Mouse (Mus musculus): ENCODE results near the gene Gzma. TPM values are rescaled to one million over a fixed set of nuclear protein-coding genes. Genes with fewer than 3 reads are reported as not detected.

Gzma gene
- polyA plus RNA-seq, 1 experiment, result not detected

DNA sequence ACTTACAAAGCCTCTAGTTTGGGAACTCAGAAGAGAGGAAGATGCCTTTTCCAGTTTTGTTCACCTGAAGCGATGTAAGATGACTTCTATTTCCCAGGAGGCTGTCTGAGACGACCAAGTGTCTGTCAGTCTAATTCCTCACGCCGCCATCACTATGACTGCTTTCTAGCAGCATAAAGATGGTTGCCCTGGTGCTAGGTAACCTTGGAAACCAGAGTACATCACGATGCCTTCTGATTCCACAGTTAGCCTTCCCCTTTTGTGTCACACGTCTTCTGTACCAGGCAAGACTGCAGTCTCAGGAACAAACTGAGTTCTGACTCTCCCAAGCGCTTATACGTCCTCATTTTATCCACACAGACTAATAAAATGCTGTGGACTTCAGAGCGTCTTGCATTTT, 21.8 kb downstream of the Gzma start:
- TF ChIP-seq USF1 (IDR thresholded peaks at IDR 0.05; ENCODE audit: low read depth) (no peak), TCF12 (IDR thresholded peaks at IDR 0.05; ENCODE audit: insufficient read depth, poor library complexity, severe bottlenecking) (no peak), POLR2AphosphoS2 (IDR thresholded peaks at IDR 0.05; ENCODE audit: insufficient read length, low read depth) (no peak), TCF3 (IDR thresholded peaks at IDR 0.05; ENCODE audit: insufficient read length, low read depth) (no peak), CEBPB (IDR thresholded peaks at IDR 0.05; ENCODE audit: insufficient read depth, poor library complexity, severe bottlenecking) (no peak), E2F4 (IDR thresholded peaks at IDR 0.05; ENCODE audit: insufficient read depth) (no peak), SRF (IDR thresholded peaks at IDR 0.05; ENCODE audit: control insufficient read depth, insufficient read length, low read depth) (no peak), REST (IDR thresholded peaks at IDR 0.05; ENCODE audit: insufficient read depth, insufficient read length) (no peak), MYOG (IDR thresholded peaks at IDR 0.05; ENCODE audit: control insufficient read depth in 1 of 3, insufficient read depth in 1 of 3, insufficient read length in 2 of 3, low read depth in 2 of 3) (no peak)

GRCm38 (mm10) chr13:113064542-113064941, 36.2 kb downstream of the Gzma start:
- Histone ChIP-seq H3K4me2 (ENCODE audit: low read depth) (no peak overlapping the region), H3K4me3 (no peak overlapping the region), H3ac (ENCODE audit: control insufficient read depth, insufficient read length) (no peak overlapping the region), H3K36me3 (ENCODE audit: control insufficient read depth, insufficient read depth) (no peaks in the 10 kb centered on the region), H3K79me2 (ENCODE audit: control insufficient read depth, insufficient read depth) (no peaks in the 10 kb centered on the region), H3K27me3 (ENCODE audit: control insufficient read depth, insufficient read depth, insufficient read length) (no peaks in the 10 kb centered on the region)
- TF ChIP-seq E2F4 (IDR thresholded peaks at IDR 0.05; ENCODE audit: insufficient read depth) (no peak), TCF3 (IDR thresholded peaks at IDR 0.05; ENCODE audit: insufficient read length, low read depth) (no peak), USF1 (IDR thresholded peaks at IDR 0.05; ENCODE audit: low read depth) (no peak), REST (IDR thresholded peaks at IDR 0.05; ENCODE audit: insufficient read depth, insufficient read length) (no peak), MYOG (IDR thresholded peaks at IDR 0.05; ENCODE audit: control insufficient read depth in 1 of 3, insufficient read depth in 1 of 3, insufficient read length in 2 of 3, low read depth in 2 of 3) (no peak), SRF (IDR thresholded peaks at IDR 0.05; ENCODE audit: control insufficient read depth, insufficient read length, low read depth) (no peak), POLR2A (IDR thresholded peaks at IDR 0.05; ENCODE audit: insufficient read length, low read depth) (no peak), TCF12 (IDR thresholded peaks at IDR 0.05; ENCODE audit: insufficient read depth, poor library complexity, severe bottlenecking) (no peak), MYOD1 (IDR thresholded peaks at IDR 0.05; ENCODE audit: control insufficient read depth in 1 of 3, insufficient read length in 2 of 3, low read depth in 2 of 3) (no peak), CEBPB (IDR thresholded peaks at IDR 0.05; ENCODE audit: insufficient read depth, poor library complexity, severe bottlenecking) (no peak)

More for the DNA sequence above, 21.8 kb downstream of the Gzma start:
- Histone ChIP-seq H3K4me3 (no peak overlapping the region), H3ac (ENCODE audit: control insufficient read depth, insufficient read length) (no peak overlapping the region), H3K4me2 (ENCODE audit: low read depth) (no peak overlapping the region), H3K36me3 (ENCODE audit: control insufficient read depth, insufficient read depth) (no peaks in the 10 kb centered on the region), H3K27me3 (ENCODE audit: control insufficient read depth, insufficient read depth, insufficient read length) (no peaks in the 10 kb centered on the region), H3K79me2 (ENCODE audit: control insufficient read depth, insufficient read depth) (no peaks in the 10 kb centered on the region)

DNA sequence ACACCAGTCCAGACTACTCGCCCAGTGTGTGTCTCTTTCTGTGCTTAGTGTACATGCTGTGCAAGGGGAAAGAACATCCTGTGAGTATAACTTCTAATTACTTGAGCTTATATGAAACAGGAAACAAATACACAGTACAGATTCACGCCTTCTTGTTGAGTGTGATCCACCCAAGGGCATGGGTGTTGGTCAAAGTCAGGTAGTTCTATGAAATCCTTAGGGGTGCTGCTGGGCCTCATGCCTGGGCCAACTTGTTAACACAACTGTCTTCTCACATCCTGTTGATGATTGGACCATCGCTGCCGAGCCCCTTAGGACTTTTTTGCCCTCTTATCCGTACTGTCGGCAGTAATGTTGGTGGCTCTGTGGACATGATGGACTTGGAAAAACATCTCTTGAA, 39.0 kb downstream of the Gzma start:
- TF ChIP-seq POLR2A (IDR thresholded peaks at IDR 0.05; ENCODE audit: insufficient read length, low read depth), result no peak
- TF ChIP-seq CEBPB (IDR thresholded peaks at IDR 0.05; ENCODE audit: insufficient read depth, poor library complexity, severe bottlenecking), result no peak
- no peak for TF ChIP-seq USF1 (IDR thresholded peaks at IDR 0.05; ENCODE audit: low read depth)
- no peak for TF ChIP-seq POLR2AphosphoS2 (IDR thresholded peaks at IDR 0.05; ENCODE audit: insufficient read length, low read depth)
- TF ChIP-seq MAX (IDR thresholded peaks at IDR 0.05; ENCODE audit: low read depth), result no peak
- no peak for TF ChIP-seq E2F4 (IDR thresholded peaks at IDR 0.05; ENCODE audit: insufficient read depth)
- TF ChIP-seq SRF (IDR thresholded peaks at IDR 0.05; ENCODE audit: control insufficient read depth, insufficient read length, low read depth), result no peak
- TF ChIP-seq REST (IDR thresholded peaks at IDR 0.05; ENCODE audit: insufficient read depth, insufficient read length), result no peak
- Histone ChIP-seq H3K36me3 (ENCODE audit: control insufficient read depth, insufficient read depth) (no peaks in the 10 kb centered on the region), H3K4me2 (ENCODE audit: low read depth) (no peak overlapping the region), H3K79me2 (ENCODE audit: control insufficient read depth, insufficient read depth) (no peaks in the 10 kb centered on the region), H3K27me3 (ENCODE audit: control insufficient read depth, insufficient read depth, insufficient read length) (no peaks in the 10 kb centered on the region), H3K4me3 (no peak overlapping the region), H3ac (ENCODE audit: control insufficient read depth, insufficient read length) (no peak overlapping the region)

- no peak overlapping the region for H3K4me3 ChIP-seq
- no peaks in the 10 kb centered on the region for H3K79me2 ChIP-seq (ENCODE audit: control insufficient read depth, insufficient read depth)
- TF ChIP-seq POLR2AphosphoS2 (IDR thresholded peaks at IDR 0.05; ENCODE audit: insufficient read length, low read depth) (no peak), POLR2A (IDR thresholded peaks at IDR 0.05; ENCODE audit: insufficient read length, low read depth) (no peak), TCF12 (IDR thresholded peaks at IDR 0.05; ENCODE audit: insufficient read depth, poor library complexity, severe bottlenecking) (no peak), SRF (IDR thresholded peaks at IDR 0.05; ENCODE audit: control insufficient read depth, insufficient read length, low read depth) (no peak), MYOG (IDR thresholded peaks at IDR 0.05; ENCODE audit: control insufficient read depth in 1 of 3, insufficient read depth in 1 of 3, insufficient read length in 2 of 3, low read depth in 2 of 3) (no peak), MAX (IDR thresholded peaks at IDR 0.05; ENCODE audit: low read depth) (no peak), USF1 (IDR thresholded peaks at IDR 0.05; ENCODE audit: low read depth) (no peak), E2F4 (IDR thresholded peaks at IDR 0.05; ENCODE audit: insufficient read depth) (no peak), CEBPB (IDR thresholded peaks at IDR 0.05; ENCODE audit: insufficient read depth, poor library complexity, severe bottlenecking) (no peak), REST (IDR thresholded peaks at IDR 0.05; ENCODE audit: insufficient read depth, insufficient read length) (no peak), MYOD1 (IDR thresholded peaks at IDR 0.05; ENCODE audit: control insufficient read depth in 1 of 3, insufficient read length in 2 of 3, low read depth in 2 of 3) (no peak), TCF3 (IDR thresholded peaks at IDR 0.05; ENCODE audit: insufficient read length, low read depth) (no peak)
- H3K4me2 ChIP-seq (ENCODE audit: low read depth), result no peak overlapping the region
- no peak overlapping the region for H3ac ChIP-seq (ENCODE audit: control insufficient read depth, insufficient read length)
- H3K36me3 ChIP-seq (ENCODE audit: control insufficient read depth, insufficient read depth), result no peaks in the 10 kb centered on the region
- H3K27me3 ChIP-seq (ENCODE audit: control insufficient read depth, insufficient read depth, insufficient read length), result no peaks in the 10 kb centered on the region
Measured at GRCm38 (mm10) chr13:113055826-113056225, 45.0 kb downstream of the Gzma start.

DNA sequence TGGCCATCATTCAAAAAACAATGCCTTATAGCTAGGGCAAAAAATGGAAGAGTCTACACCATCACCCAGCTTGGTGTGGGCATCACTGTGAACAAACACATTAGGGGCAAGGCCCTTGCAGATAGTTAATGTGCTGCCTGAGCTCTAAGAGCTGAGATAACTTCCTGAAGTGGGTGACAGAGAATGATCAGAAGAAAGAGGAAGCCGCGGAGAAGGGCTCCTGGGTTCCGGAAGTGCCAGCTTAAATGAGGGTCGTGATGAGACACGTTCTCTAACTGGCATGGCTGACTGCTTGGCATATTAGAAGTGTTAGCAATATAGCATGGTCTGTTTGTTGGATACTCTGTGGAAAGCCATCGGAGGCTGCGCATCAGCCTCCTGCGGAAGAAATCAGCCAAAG, 46.6 kb downstream of the Gzma start:
- Histone ChIP-seq H3K36me3 (ENCODE audit: control insufficient read depth, insufficient read depth) (no peaks in the 10 kb centered on the region), H3K27me3 (ENCODE audit: control insufficient read depth, insufficient read depth, insufficient read length) (no peaks in the 10 kb centered on the region), H3ac (ENCODE audit: control insufficient read depth, insufficient read length) (no peak overlapping the region), H3K79me2 (ENCODE audit: control insufficient read depth, insufficient read depth) (no peaks in the 10 kb centered on the region), H3K4me3 (no peak overlapping the region), H3K4me2 (ENCODE audit: low read depth) (no peak overlapping the region)
- no peak for TF ChIP-seq MAX (IDR thresholded peaks at IDR 0.05; ENCODE audit: low read depth)
- TF ChIP-seq MYOG (IDR thresholded peaks at IDR 0.05; ENCODE audit: control insufficient read depth in 1 of 3, insufficient read depth in 1 of 3, insufficient read length in 2 of 3, low read depth in 2 of 3), result no peak
- no peak for TF ChIP-seq E2F4 (IDR thresholded peaks at IDR 0.05; ENCODE audit: insufficient read depth)
- TF ChIP-seq TCF12 (IDR thresholded peaks at IDR 0.05; ENCODE audit: insufficient read depth, poor library complexity, severe bottlenecking), result no peak
- TF ChIP-seq CEBPB (IDR thresholded peaks at IDR 0.05; ENCODE audit: insufficient read depth, poor library complexity, severe bottlenecking), result no peak
- no peak for TF ChIP-seq POLR2A (IDR thresholded peaks at IDR 0.05; ENCODE audit: insufficient read length, low read depth)
- TF ChIP-seq USF1 (IDR thresholded peaks at IDR 0.05; ENCODE audit: low read depth), result no peak
- no peak for TF ChIP-seq SRF (IDR thresholded peaks at IDR 0.05; ENCODE audit: control insufficient read depth, insufficient read length, low read depth)
- no peak for TF ChIP-seq POLR2AphosphoS2 (IDR thresholded peaks at IDR 0.05; ENCODE audit: insufficient read length, low read depth)
- TF ChIP-seq REST (IDR thresholded peaks at IDR 0.05; ENCODE audit: insufficient read depth, insufficient read length), result no peak
- TF ChIP-seq MYOD1 (IDR thresholded peaks at IDR 0.05; ENCODE audit: control insufficient read depth in 1 of 3, insufficient read length in 2 of 3, low read depth in 2 of 3), result no peak
- no peak for TF ChIP-seq TCF3 (IDR thresholded peaks at IDR 0.05; ENCODE audit: insufficient read length, low read depth)
